Mouse (Mus musculus) skeletal muscle tissue, adult 2 months (tissue): Measurements from ENCODE around the gene Dctpp1.
A peak's percentile ranks its signal among the peaks of the same experiment; 100 is the strongest.

Experiments used
- DNase-seq: peaks from one replicate; pipeline ENCODE4 v3.0.0-alpha.2; 2012; ENCODE audit warnings: low read depth, low spot score

The Dctpp1 gene

DNA sequence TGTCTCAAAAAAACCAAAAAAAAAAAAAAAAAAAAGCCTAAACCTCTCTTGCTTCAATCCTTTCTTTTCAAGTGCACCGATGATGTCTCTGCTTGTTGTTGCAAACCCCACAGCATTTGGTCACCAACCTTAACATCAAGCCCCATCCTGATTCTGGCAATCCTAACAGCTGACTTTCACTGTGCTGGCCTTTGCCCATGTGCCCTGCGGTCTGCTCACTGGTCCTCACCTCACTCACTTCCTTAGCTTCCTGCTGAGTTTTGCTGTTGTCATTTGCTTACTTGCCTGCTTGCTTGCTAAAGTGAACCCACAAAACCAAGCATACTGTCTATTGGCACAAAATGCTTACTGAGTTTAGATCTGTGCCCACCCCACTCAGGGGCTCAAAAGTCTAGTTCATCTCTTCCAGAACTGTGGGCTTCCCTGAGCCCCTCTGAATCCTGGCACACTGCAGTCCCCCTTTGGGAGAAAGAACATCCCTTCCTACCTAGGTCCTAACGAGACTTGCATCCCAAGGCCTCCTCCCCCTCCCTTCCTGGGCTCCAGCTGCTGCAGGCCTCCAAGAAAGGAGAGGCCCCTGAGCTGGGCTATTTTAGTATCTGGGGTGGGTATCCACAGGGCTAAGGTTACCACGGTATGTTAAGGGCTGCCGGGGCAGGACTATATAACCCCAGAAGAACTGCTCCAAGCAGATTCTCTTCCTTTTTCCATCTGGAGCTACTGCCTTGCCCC lies 49.3 kb downstream of the Dctpp1 start:
- peak; percentile 95 for DNase-seq

DNA sequence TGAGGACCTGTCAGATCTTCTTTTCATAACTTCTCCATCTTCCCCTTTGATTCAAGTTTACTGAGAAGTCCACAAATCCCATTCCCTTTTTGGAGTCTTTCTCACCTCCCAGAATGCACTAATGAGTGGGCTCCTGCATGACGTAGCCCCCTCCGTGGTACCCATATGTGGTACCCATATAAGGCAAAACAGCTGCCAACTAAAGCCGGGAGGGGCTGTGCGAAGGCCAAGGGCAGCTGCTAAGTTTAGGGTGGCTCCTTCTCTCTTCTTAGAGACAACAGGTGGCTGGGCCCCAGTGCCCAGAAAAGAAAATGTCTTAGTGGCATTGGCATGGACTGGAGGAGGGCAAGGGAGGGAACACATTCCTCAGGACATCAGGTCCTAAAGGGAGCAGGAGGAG lies 50.2 kb downstream of the Dctpp1 start:
- DNase-seq, result peak; percentile 93

DNA sequence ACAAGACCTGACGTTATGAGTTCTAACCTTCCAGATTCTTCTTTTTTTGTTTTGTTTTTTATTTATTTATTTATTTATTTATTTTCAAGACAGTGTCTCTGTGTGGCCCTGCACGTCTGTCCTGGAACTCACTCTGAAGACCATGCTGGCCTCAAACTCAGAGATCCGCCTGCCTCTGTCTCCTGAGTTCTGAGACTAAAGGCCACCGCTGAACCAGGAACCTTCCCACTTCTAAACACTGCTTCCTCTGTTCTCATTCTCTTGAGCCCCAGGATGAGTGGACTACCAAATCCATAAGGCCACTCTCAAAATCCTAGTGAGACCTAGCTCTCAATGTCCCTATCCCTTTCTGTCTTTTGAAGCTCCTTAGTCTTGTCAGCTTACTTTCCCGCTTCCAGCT lies 50.7 kb downstream of the Dctpp1 start:
- no peak for DNase-seq

DNA sequence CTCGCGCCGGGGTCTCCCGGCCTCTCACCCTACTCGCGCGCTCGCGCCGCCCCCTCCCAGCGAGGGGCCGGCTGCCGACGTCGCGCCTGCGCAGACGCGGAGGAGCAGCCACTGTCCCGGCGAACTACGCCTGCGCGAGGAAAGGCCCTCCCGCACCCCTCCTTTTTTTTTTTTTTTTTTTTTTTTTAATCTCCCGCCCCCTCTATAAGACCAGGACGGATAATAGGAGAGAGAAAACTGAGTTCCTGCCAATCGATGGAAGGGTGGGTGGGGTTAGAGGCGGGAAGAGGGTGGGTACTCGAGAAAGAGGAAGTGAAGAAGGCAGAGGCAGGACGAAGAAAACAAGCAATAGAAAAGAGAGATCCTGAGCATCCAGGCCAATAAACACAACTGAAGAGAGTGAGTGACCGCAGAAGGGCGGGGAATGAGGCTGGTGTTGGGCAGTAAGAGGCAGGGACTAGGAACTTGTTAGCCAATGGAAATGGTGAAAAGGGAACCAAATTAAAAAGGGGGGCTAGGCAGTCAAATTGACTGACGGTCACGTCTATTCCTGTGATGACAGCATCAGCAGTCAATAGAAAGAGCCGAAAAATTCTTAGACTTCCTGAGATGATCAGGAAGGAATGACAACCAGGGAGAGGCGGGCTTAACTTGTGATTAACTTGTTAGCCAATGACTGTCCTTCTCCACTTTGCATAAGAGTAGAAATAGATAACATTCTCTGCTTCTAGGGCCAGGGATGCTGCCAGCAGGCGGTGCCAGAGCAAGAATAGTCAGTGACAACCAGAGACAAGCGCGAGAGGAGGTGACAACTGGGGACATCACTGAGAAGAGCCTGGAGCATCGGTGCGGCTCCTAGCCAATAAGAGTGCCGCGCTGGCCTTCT lies 51.7 kb downstream of the Dctpp1 start, which contains the start of gene Mylpf:
TSS of gene Mylpf (plus strand) at position 338 of the 886 bp plus-strand sequence.
- peak; percentile 99 for DNase-seq

DNA sequence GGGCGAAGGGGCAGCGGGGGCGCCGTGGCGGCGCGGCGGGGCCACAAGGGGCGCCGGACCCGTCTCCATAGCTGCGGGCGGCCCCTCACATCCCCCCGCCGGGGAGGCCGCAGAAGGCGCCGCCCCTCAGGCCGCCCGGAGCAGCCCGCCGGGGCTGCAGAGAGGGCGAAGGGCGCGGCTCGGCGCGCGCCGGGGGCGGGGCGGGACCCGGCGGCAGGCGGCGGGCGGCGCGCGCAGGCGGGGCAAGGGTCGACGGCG lies 52.3 kb downstream of the Dctpp1 start, which contains the start of gene Tbc1d10b:
TSS of gene Tbc1d10b (minus strand) at position 174 of the 258 bp plus-strand sequence.
- DNase-seq, result no peak

DNA sequence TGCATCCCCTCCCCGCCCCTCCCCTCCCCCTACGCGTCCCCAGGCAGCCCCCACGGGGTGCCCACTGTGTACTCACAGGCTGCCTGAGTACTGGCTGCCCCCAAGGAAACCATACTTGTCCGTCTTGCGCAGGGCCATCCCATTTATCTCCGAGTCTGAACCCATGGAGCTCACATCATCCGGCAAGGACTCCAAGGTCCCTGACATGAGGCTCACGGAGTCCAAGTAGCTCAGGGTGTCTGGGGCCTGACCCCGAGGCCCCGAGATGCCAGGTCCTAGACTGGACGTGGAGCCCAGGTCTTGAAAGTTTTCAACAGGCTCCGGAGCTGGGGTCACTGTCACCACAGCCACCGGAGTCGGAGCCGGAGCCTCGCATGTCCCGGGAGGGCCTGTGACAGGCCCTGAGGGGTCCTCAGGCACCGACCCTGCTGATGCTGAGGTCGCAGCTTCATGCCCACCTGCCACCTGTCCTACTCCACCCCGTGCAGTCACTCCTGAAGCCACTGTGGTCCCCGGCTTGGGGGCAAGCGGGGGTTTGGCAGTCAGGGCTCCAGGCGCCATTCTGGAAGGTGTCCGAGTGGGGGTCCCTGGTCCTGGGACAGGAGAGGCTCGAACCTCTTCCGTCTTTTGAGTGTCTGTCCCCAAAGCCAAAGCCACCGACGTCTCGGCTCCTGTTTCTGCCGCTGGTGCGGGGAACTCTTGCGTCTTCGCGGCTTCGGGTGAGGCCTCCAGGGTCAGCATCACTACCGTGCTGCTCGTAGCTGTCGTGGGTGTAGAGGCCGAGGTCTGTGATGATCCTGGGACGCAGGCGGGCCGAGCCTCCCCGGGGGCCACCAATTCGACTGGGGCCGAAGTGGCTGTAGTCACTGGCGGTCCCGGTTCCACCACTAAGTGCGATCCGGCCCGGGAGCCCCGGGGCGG lies 52.9 kb downstream of the Dctpp1 start:
- DNase-seq, result no peak
